Mouse (Mus musculus): ENCODE data around the gene Eps8. TPM values are rescaled to one million over a fixed set of nuclear protein-coding genes. Genes with fewer than 3 reads are reported as not detected.

Gene Eps8
- polyA plus RNA-seq, 1 experiment: 51.9 TPM

- Histone ChIP-seq H3K4me1 (ENCODE audit: control insufficient read depth, insufficient read depth, low read length) (no peaks in the 10 kb centered on the region), H3K27me3 (replicated peaks; ENCODE audit: control insufficient read depth, insufficient read depth, low read length) (no peaks in the 10 kb centered on the region)
These were observed 121.9 kb downstream of the Eps8 start for GRCm38 (mm10) chr6:137532758-137533157.

GRCm38 (mm10) chr6:137525769-137526168 is 128.9 kb downstream of the Eps8 start:
- Histone ChIP-seq H3K4me1 (ENCODE audit: control insufficient read depth, insufficient read depth, low read length) (no peaks in the 10 kb centered on the region), H3K27ac (ENCODE audit: insufficient read depth, low read depth, low read length) (no peak overlapping the region), H3K4me3 (ENCODE audit: insufficient read depth, low read depth, low read length) (no peak overlapping the region), H3K27me3 (replicated peaks; ENCODE audit: control insufficient read depth, insufficient read depth, low read length) (no peaks in the 10 kb centered on the region), H3K36me3 (ENCODE audit: control insufficient read depth, insufficient read depth, low read length) (peaks cover 2% of the 10 kb centered on the region; the same call in 1 of the 2 replicates)
- no peak for DNase-seq
- no peak for TF ChIP-seq CTCF (conservative IDR thresholded peaks at IDR 0.05; ENCODE audit: insufficient read depth, insufficient read length, low read depth, low read length)
- no peak for TF ChIP-seq POLR2A (IDR thresholded peaks at IDR 0.05; ENCODE audit: low read depth, low read length)
- 54% methylated on average over 3 of the region's 3 CpGs for whole genome bisulfite sequencing

More at GRCm38 (mm10) chr6:137532758-137533157, 121.9 kb downstream of the Eps8 start:
- DNase-seq: no peak
- TF ChIP-seq CTCF (conservative IDR thresholded peaks at IDR 0.05; ENCODE audit: insufficient read depth, insufficient read length, low read depth, low read length): no peak
- TF ChIP-seq POLR2A (IDR thresholded peaks at IDR 0.05; ENCODE audit: low read depth, low read length): no peak
- 91% methylated on average over 8 of the region's 8 CpGs for WGBS
- no peak overlapping the region for H3K4me3 ChIP-seq (ENCODE audit: insufficient read depth, low read depth, low read length)
- H3K36me3 ChIP-seq (ENCODE audit: control insufficient read depth, insufficient read depth, low read length): no peaks in the 10 kb centered on the region
- no peak overlapping the region for H3K27ac ChIP-seq (ENCODE audit: insufficient read depth, low read depth, low read length)

DNA sequence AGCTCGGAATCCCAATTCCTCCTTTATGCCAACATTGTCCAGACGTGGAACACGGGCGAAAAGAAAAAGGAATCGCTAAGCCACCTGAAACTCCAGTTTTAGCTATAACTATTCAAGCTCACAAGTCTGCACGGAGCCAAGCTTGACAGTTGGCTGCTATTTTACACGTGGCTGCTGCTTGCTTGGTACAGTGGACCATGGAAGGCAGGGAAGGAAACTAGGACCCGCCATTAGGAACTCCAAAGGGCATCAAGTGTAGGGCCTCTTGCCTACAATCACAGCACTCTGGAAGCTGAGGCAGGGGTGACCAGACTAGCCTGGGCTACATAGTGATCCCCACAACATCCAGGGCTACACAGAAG is 134.4 kb downstream of the Eps8 start:
- Histone ChIP-seq H3K27ac (ENCODE audit: insufficient read depth, low read depth, low read length) (no peak overlapping the region), H3K36me3 (ENCODE audit: control insufficient read depth, insufficient read depth, low read length) (no peaks in the 10 kb centered on the region; the same call in 1 of the 2 replicates), H3K27me3 (replicated peaks; ENCODE audit: control insufficient read depth, insufficient read depth, low read length) (no peaks in the 10 kb centered on the region), H3K4me3 (ENCODE audit: insufficient read depth, low read depth, low read length) (no peak overlapping the region), H3K4me1 (ENCODE audit: control insufficient read depth, insufficient read depth, low read length) (no peaks in the 10 kb centered on the region)
- WGBS: 70% methylated on average over 8 of the region's 8 CpGs
- no peak for TF ChIP-seq POLR2A (IDR thresholded peaks at IDR 0.05; ENCODE audit: low read depth, low read length)
- no peak for TF ChIP-seq CTCF (conservative IDR thresholded peaks at IDR 0.05; ENCODE audit: insufficient read depth, insufficient read length, low read depth, low read length)
- no peak for DNase-seq

- 55% methylated on average over 11 of the region's 11 CpGs for WGBS
- TF ChIP-seq CTCF (conservative IDR thresholded peaks at IDR 0.05; ENCODE audit: insufficient read depth, insufficient read length, low read depth, low read length) (no peak), POLR2A (IDR thresholded peaks at IDR 0.05; ENCODE audit: low read depth, low read length) (no peak)
- no peaks in the 10 kb centered on the region for H3K4me1 ChIP-seq (ENCODE audit: control insufficient read depth, insufficient read depth, low read length)
- no peak overlapping the region for H3K4me3 ChIP-seq (ENCODE audit: insufficient read depth, low read depth, low read length)
- no peaks in the 10 kb centered on the region for H3K27me3 ChIP-seq (replicated peaks; ENCODE audit: control insufficient read depth, insufficient read depth, low read length)
- no peak overlapping the region for H3K27ac ChIP-seq (ENCODE audit: insufficient read depth, low read depth, low read length)
- no peak for DNase-seq
- H3K36me3 ChIP-seq (ENCODE audit: control insufficient read depth, insufficient read depth, low read length): no peaks in the 10 kb centered on the region; the same call in 1 of the 2 replicates
These were observed 134.9 kb downstream of the Eps8 start for GRCm38 (mm10) chr6:137519529-137520342.

DNA sequence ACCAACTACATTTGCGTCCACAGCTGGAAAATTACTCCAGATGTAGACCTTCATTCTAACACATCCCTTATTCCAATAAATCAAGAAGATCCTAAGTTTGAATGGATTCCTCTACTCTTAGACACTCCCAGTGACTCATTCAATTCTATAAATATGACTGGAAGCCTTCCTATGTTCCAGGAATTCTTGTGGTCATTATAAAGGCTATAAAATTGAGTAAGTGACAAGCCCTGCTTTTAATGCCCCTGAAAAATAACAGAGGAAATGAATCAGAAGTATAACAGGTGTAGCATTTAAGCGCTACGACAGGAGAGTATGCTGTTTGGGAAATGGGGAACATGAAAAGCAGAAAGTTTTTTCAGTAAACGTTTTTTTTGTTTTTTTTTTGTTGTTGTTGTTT is 139.8 kb downstream of the Eps8 start:
- no peak for TF ChIP-seq POLR2A (IDR thresholded peaks at IDR 0.05; ENCODE audit: low read depth, low read length)
- no peak for TF ChIP-seq CTCF (conservative IDR thresholded peaks at IDR 0.05; ENCODE audit: insufficient read depth, insufficient read length, low read depth, low read length)
- 69% methylated on average over 4 of the region's 4 CpGs for WGBS
- peaks cover 2% of the 10 kb centered on the region; the same call in 1 of the 2 replicates for H3K36me3 ChIP-seq (ENCODE audit: control insufficient read depth, insufficient read depth, low read length)

DNA sequence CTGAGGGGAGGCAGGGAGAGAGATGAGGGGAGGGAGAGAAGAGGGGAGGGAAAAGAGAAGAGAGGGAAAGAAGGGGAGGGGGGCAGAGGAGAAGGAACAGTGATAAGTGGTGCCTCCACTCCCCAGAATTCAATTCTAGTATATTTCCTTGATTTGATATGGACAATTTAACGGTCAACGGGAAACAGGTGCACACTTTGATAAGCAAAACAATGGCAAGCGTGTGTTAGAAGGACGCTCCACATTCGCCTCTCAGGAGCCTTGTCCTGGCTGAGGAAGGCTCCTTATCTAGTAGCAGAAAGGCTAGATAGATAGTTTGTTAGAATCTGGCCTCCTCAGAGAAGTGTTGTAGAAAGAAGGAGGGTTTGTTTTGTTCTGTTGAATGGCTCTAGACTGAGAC is 141.9 kb downstream of the Eps8 start:
- Histone ChIP-seq H3K4me3 (ENCODE audit: insufficient read depth, low read depth, low read length) (no peak overlapping the region), H3K27ac (ENCODE audit: insufficient read depth, low read depth, low read length) (no peak overlapping the region), H3K27me3 (replicated peaks; ENCODE audit: control insufficient read depth, insufficient read depth, low read length) (no peaks in the 10 kb centered on the region), H3K4me1 (ENCODE audit: control insufficient read depth, insufficient read depth, low read length) (no peaks in the 10 kb centered on the region), H3K36me3 (ENCODE audit: control insufficient read depth, insufficient read depth, low read length) (peaks cover 4% of the 10 kb centered on the region; the same call in 1 of the 2 replicates)
- TF ChIP-seq POLR2A (IDR thresholded peaks at IDR 0.05; ENCODE audit: low read depth, low read length) (no peak), CTCF (conservative IDR thresholded peaks at IDR 0.05; ENCODE audit: insufficient read depth, insufficient read length, low read depth, low read length) (no peak)
- DNase-seq: no peak
- WGBS: 76% methylated on average over 5 of the region's 5 CpGs

More for the DNA sequence above, 139.8 kb downstream of the Eps8 start:
- Histone ChIP-seq H3K4me3 (ENCODE audit: insufficient read depth, low read depth, low read length) (no peak overlapping the region), H3K27me3 (replicated peaks; ENCODE audit: control insufficient read depth, insufficient read depth, low read length) (no peaks in the 10 kb centered on the region), H3K4me1 (ENCODE audit: control insufficient read depth, insufficient read depth, low read length) (no peaks in the 10 kb centered on the region), H3K27ac (ENCODE audit: insufficient read depth, low read depth, low read length) (no peak overlapping the region)
- no peak for DNase-seq

- no peak for TF ChIP-seq POLR2A (IDR thresholded peaks at IDR 0.05; ENCODE audit: low read depth, low read length)
- TF ChIP-seq CTCF (conservative IDR thresholded peaks at IDR 0.05; ENCODE audit: insufficient read depth, insufficient read length, low read depth, low read length): no peak
- DNase-seq: no peak
- Histone ChIP-seq H3K36me3 (ENCODE audit: control insufficient read depth, insufficient read depth, low read length) (peaks cover 4% of the 10 kb centered on the region; the same call in 1 of the 2 replicates), H3K27me3 (replicated peaks; ENCODE audit: control insufficient read depth, insufficient read depth, low read length) (no peaks in the 10 kb centered on the region), H3K4me3 (ENCODE audit: insufficient read depth, low read depth, low read length) (no peak overlapping the region), H3K27ac (ENCODE audit: insufficient read depth, low read depth, low read length) (no peak overlapping the region), H3K4me1 (ENCODE audit: control insufficient read depth, insufficient read depth, low read length) (no peaks in the 10 kb centered on the region)
- WGBS: 64% methylated on average over 14 of the region's 14 CpGs
These were observed 145.2 kb downstream of the Eps8 start for GRCm38 (mm10) chr6:137509341-137510045.
